Mouse (Mus musculus) CD4-positive, CD25-positive, alpha-beta regulatory T cell, adult 9 weeks (primary cell): Measurements from ENCODE around the gene Suds3. TPM values are rescaled to one million over a fixed set of nuclear protein-coding genes. Genes with fewer than 3 reads are reported as not detected.

Experiments used
- polyA plus RNA-seq: library from polyadenylated mRNA; unstranded; fragments of 100-300 nt; shearing (Covaris generic); gene quantifications from one replicate; pipeline ENCODE4 v1.2.1, GENCODE M21; 2017

Gene Suds3
- 5.7 TPM for polyA plus RNA-seq

DNA sequence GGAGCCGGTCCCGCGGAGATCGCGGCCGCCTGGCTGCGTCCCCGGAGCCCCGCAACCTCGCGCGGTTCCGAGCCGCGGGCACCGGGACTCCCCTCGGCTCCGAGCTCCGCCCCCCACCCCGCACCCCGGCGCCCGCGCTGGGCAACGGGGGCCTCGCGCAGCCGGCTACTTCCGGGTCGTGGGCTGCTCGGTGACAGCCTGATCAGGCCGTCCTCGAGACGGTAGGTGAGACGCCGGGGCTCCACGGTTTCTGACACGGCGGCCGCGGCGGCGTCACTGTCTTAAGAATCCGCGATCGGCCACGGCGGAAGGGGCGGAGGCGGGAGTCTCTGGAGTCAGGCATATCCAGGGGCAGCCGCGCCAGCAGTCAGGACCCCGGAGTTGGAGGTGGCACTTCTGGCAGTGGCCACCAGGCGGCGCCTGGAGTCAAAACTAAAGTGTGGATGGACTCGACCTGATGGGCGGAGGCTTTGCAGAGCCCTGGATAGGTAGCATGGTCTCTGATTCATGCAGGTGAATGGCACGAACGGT, at the start of gene Suds3:
Gene Suds3 (minus strand): TSS at position 278 of the 531 bp plus-strand sequence.

DNA sequence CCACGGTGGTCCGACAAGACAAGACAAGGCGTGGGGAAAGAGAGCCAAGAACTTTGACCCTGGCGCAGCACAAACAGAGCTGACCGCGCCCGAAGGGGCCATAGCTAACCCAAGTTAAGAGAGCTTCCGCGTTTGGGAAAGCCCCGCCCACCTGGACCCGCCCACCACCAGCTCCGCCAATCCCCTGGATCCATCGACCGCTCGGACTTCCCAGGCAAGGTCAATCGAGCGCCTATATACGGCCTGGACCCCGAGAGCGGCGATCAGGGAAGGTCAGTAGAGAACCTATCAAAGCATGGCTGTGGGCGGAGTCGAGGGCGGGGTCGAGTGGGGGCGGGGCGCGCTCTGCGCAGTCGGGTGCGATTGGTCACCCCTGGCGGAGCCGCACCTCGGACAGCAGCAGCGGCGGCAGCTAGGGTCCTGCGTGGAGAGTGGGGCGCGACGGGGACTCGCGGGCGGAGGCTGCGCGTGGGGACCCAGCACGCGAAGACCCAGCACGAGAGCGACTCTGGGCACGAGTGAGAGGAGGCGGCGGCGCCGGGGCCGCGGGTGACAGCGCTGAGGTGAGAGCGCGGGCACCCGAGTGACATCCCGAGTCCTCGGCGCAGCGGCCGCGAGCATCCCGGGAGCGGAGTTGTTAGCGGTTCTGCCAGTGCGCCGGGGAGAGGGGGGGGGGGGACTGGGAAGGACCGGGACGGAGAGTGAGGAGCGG, 4.0 kb upstream of the Suds3 start, which contains the start of gene Taok3:
Gene Taok3 (plus strand): TSS at position 353 of the 712 bp plus-strand sequence.

Other genes with a start within 250 kb of the Suds3 start
- gene Taok3, start 4.0 kb upstream of the Suds3 start, polyA plus RNA-seq = 136 TPM
- 297 TPM for gene Pebp1, start 171.5 kb upstream of the Suds3 start, polyA plus RNA-seq
- 9.4 TPM for gene Vsig10, start 203.0 kb upstream of the Suds3 start, polyA plus RNA-seq
- gene Wsb2, start 241.2 kb upstream of the Suds3 start, polyA plus RNA-seq = 7.7 TPM